Mouse (Mus musculus) midbrain, embryonic 10.5 days (tissue): ENCODE data around the gene Btaf1. TPM values are rescaled to one million over a fixed set of nuclear protein-coding genes. Genes with fewer than 3 reads are reported as not detected.
A peak's percentile ranks its signal among the peaks of the same experiment; 100 is the strongest.

ENCODE experiments used
- DNase-seq: peaks from one replicate; pipeline ENCODE4 v3.0.0-alpha.2; 2017; ENCODE audit warnings: low spot score
- H3K27ac ChIP-seq: fragments of 300-500 bp; sonication (generic); replicated peaks from 2 replicates; pipeline ENCODE4 v1.5.1; 2016; ENCODE audit warnings: mild to moderate bottlenecking
- H3K27me3 ChIP-seq: fragments of 300-500 bp; sonication (generic); 2 replicates; pipeline ENCODE4 v1.6.1; 2016; ENCODE audit warnings: low read depth, mild to moderate bottlenecking; ENCODE audit not compliant: poor library complexity, severe bottlenecking
- H3K36me3 ChIP-seq: fragments of 300-500 bp; sonication (generic); 2 replicates; pipeline ENCODE4 v1.6.1; 2016; ENCODE audit warnings: mild to moderate bottlenecking, moderate library complexity
- H3K4me1 ChIP-seq: fragments of 300-500 bp; sonication (generic); 2 replicates; pipeline ENCODE4 v1.6.1; 2016
- H3K4me3 ChIP-seq: fragments of 300-500 bp; sonication (generic); 2 replicates; pipeline ENCODE4 v1.5.1; 2016; ENCODE audit warnings: mild to moderate bottlenecking, moderate library complexity
- H3K9me3 ChIP-seq: fragments of 300-500 bp; sonication (generic); replicated peaks from 2 replicates; pipeline ENCODE4 v1.6.1; 2016; ENCODE audit warnings: mild to moderate bottlenecking
- WGBS: fragments of 180-500 bp; shearing (Covaris S2); methylation state at CpG from one replicate; pipeline ENCODE4 v1.1.7; 2016; 5-methylcytosine and 5-hydroxymethylcytosine counted together
- polyA plus RNA-seq: library from polyadenylated mRNA; unstranded; fragments of >200 nt; fragmentation: Nextera tagmentation; extraction: Ambion mirVana; gene quantifications from 2 replicates; pipeline ENCODE4 v1.2.1, GENCODE M21; 2016

The Btaf1 gene
- polyA plus RNA-seq, 1 experiment from 2014 or later, result 19.2 TPM

GRCm38 (mm10) chr19:37014173-37014939 is 88.5 kb downstream of the Btaf1 start:
- Histone ChIP-seq H3K36me3 (peaks cover 57% of the 10 kb centered on the region), H3K9me3 (peaks cover 12% of the 10 kb centered on the region), H3K27me3 (no peaks in the 10 kb centered on the region), H3K4me1 (peaks cover 14% of the 10 kb centered on the region), H3K4me3 (no peak overlapping the region), H3K27ac (no peak overlapping the region)
- WGBS, result 91% methylated on average over 8 of the region's 8 CpGs
- DNase-seq, result no peak

- Histone ChIP-seq H3K4me3 (no peak overlapping the region), H3K27me3 (no peaks in the 10 kb centered on the region), H3K4me1 (peaks cover 23% of the 10 kb centered on the region), H3K9me3 (peaks cover 12% of the 10 kb centered on the region), H3K36me3 (peaks cover 31% of the 10 kb centered on the region), H3K27ac (no peak overlapping the region)
- no peak for DNase-seq
- WGBS, result 95% methylated on average over 6 of the region's 6 CpGs
Measured at GRCm38 (mm10) chr19:37016890-37017289, 91.0 kb downstream of the Btaf1 start.

- H3K4me1 ChIP-seq, result peaks cover 29% of the 10 kb centered on the region
- H3K27me3 ChIP-seq, result no peaks in the 10 kb centered on the region
Measured at GRCm38 (mm10) chr19:37018411-37018810, 92.5 kb downstream of the Btaf1 start.

GRCm38 (mm10) chr19:37018931-37019330 is 93.1 kb downstream of the Btaf1 start:
- peaks cover 12% of the 10 kb centered on the region for H3K9me3 ChIP-seq
- H3K27ac ChIP-seq, result peak overlapping the region; percentile 75
- peak overlapping the region; percentile 57 for H3K4me3 ChIP-seq
- WGBS, result 60% methylated on average over 5 of the region's 5 CpGs
- no peaks in the 10 kb centered on the region for H3K27me3 ChIP-seq
- peaks cover 30% of the 10 kb centered on the region for H3K4me1 ChIP-seq
- peaks cover 11% of the 10 kb centered on the region for H3K36me3 ChIP-seq
- no peak for DNase-seq

More at GRCm38 (mm10) chr19:37018411-37018810, 92.5 kb downstream of the Btaf1 start:
- 2% methylated on average over 26 of the region's 26 CpGs for WGBS
- peaks cover 16% of the 10 kb centered on the region for H3K36me3 ChIP-seq
- peaks cover 12% of the 10 kb centered on the region for H3K9me3 ChIP-seq
- peak overlapping the region; percentile 75 for H3K27ac ChIP-seq
- peak; percentile 81 for DNase-seq
- H3K4me3 ChIP-seq, result peak overlapping the region; percentile 57

GRCm38 (mm10) chr19:37020531-37020930 is 94.7 kb downstream of the Btaf1 start:
- no peaks in the 10 kb centered on the region for H3K27me3 ChIP-seq
- DNase-seq, result no peak
- no peak overlapping the region for H3K27ac ChIP-seq
- H3K4me1 ChIP-seq, result peaks cover 38% of the 10 kb centered on the region
- H3K36me3 ChIP-seq, result no peaks in the 10 kb centered on the region
- 68% methylated on average over 5 of the region's 5 CpGs for WGBS
- peaks cover 11% of the 10 kb centered on the region for H3K9me3 ChIP-seq
- no peak overlapping the region for H3K4me3 ChIP-seq

- H3K36me3 ChIP-seq, result no peaks in the 10 kb centered on the region
- H3K4me1 ChIP-seq, result peaks cover 38% of the 10 kb centered on the region
- no peak overlapping the region for H3K27ac ChIP-seq
- H3K27me3 ChIP-seq, result no peaks in the 10 kb centered on the region
- 86% methylated on average over 11 of the region's 11 CpGs for WGBS
- DNase-seq, result no peak
- no peak overlapping the region for H3K4me3 ChIP-seq
- H3K9me3 ChIP-seq, result peaks cover 7% of the 10 kb centered on the region
Measured at GRCm38 (mm10) chr19:37020951-37021350, 95.1 kb downstream of the Btaf1 start.

DNA sequence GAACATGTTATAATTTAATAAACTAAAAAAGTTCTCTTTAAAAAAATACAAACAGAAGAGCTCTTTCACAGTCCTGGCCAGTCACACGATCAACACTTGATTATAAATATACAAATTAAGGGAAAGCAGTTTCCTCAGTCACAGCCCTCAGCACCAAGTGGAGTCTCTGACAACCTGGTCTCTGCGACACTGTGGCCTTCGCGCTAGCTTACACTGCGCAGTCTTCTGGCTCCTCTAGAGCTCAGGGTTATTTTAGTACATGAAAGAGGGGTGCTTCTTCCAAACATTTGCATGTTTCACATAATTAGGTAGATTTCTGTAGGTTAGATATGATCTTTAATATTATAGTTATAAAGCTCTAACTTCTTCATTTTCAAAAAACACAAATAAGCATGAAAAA is 96.3 kb downstream of the Btaf1 start:
- no peak for DNase-seq
- H3K4me1 ChIP-seq, result peaks cover 38% of the 10 kb centered on the region
- H3K9me3 ChIP-seq, result no peaks in the 10 kb centered on the region
- no peak overlapping the region for H3K27ac ChIP-seq
- 88% methylated on average over 5 of the region's 5 CpGs for WGBS
- H3K27me3 ChIP-seq, result no peaks in the 10 kb centered on the region
- no peak overlapping the region for H3K4me3 ChIP-seq
- no peaks in the 10 kb centered on the region for H3K36me3 ChIP-seq

- no peak overlapping the region for H3K27ac ChIP-seq
- WGBS, result 84% methylated on average over 13 of the region's 13 CpGs
- no peak overlapping the region for H3K4me3 ChIP-seq
- peaks cover 15% of the 10 kb centered on the region for H3K4me1 ChIP-seq
- H3K27me3 ChIP-seq, result no peaks in the 10 kb centered on the region
- H3K9me3 ChIP-seq, result no peaks in the 10 kb centered on the region
- DNase-seq, result no peak
- no peaks in the 10 kb centered on the region for H3K36me3 ChIP-seq
Measured at GRCm38 (mm10) chr19:37025839-37026319, 100.0 kb downstream of the Btaf1 start.

DNA sequence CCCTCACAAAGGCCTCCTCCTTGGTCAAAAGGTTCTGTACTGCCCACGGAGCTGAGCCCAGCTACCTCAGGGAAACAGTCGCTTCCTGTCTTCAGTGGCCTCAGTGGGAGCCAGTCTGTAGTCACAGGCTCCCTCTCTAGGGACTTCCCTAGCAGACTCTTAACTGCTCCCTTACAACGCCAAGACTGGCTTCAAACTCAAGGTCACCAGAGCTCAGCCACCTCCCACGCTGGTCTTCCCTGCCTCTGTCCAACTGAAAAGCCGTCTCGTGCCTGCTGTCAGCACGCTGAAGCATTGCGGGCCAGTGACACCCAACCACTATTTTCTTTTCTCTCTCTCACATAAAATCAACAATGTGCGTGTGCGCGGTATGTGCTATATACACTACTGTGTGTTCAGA is 100.5 kb downstream of the Btaf1 start:
- no peak for DNase-seq
- Histone ChIP-seq H3K4me3 (no peak overlapping the region), H3K4me1 (peaks cover 15% of the 10 kb centered on the region), H3K36me3 (no peaks in the 10 kb centered on the region), H3K27ac (no peak overlapping the region), H3K9me3 (no peaks in the 10 kb centered on the region), H3K27me3 (no peaks in the 10 kb centered on the region)
- WGBS, result 91% methylated on average over 11 of the region's 11 CpGs

DNA sequence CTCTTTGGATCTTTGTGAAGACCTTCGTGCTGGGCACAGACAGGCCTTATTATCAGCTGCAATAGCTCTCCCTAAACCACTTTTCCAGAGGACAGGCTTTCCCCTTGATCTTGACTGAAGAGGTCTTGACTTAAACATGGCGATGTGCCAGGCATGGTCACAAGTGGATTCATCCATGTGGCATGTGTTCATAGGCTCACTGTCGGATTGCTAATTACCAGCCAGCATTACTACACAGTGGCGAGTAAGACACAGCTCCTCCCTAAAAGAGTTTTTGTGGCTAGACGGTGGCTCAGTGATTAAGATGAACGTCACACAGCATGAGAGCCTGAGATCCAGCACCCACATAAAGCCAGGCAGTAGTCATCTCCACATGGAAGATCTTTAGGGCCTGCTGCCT is 103.9 kb downstream of the Btaf1 start:
- H3K36me3 ChIP-seq, result no peaks in the 10 kb centered on the region
- no peak for DNase-seq
- no peaks in the 10 kb centered on the region for H3K9me3 ChIP-seq
- no peaks in the 10 kb centered on the region for H3K27me3 ChIP-seq
- H3K27ac ChIP-seq, result no peak overlapping the region
- no peak overlapping the region for H3K4me3 ChIP-seq
- H3K4me1 ChIP-seq, result peaks cover 6% of the 10 kb centered on the region; the same call in 1 of the 2 replicates
- WGBS, result 90% methylated on average over 6 of the region's 6 CpGs

GRCm38 (mm10) chr19:37031446-37031845 is 105.6 kb downstream of the Btaf1 start:
- no peak overlapping the region for H3K4me3 ChIP-seq
- H3K9me3 ChIP-seq, result no peaks in the 10 kb centered on the region
- no peak overlapping the region for H3K27ac ChIP-seq
- H3K4me1 ChIP-seq, result no peaks in the 10 kb centered on the region
- DNase-seq, result no peak
- H3K27me3 ChIP-seq, result no peaks in the 10 kb centered on the region
- H3K36me3 ChIP-seq, result no peaks in the 10 kb centered on the region
- 90% methylated on average over 5 of the region's 5 CpGs for WGBS

DNA sequence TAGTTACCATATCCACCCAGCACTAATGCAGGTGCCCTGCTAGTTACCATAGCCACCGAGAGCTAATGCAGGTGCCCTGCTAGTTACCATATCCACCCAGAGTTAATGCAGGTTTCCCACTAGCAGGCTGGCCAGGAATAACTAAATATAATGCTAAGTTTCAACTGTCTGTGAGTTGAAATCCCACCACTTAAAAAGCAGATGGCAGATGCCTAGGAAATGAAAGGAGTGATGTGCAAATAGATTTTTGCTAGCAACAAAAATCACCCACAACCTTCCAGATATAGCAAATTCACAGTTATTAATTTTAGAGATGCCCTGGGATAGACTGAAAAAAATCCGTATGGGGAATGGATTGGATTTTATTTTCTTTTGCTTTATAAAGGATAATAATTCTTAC is 106.5 kb downstream of the Btaf1 start:
- WGBS, result 81% methylated on average over 2 of the region's 2 CpGs

GRCm38 (mm10) chr19:37040906-37041305 is 115.0 kb downstream of the Btaf1 start:
- Histone ChIP-seq H3K9me3 (no peaks in the 10 kb centered on the region), H3K4me1 (no peaks in the 10 kb centered on the region), H3K27ac (no peak overlapping the region), H3K27me3 (no peaks in the 10 kb centered on the region), H3K4me3 (no peak overlapping the region), H3K36me3 (no peaks in the 10 kb centered on the region)
- DNase-seq, result no peak

More for the DNA sequence above, 106.5 kb downstream of the Btaf1 start:
- DNase-seq, result no peak
- Histone ChIP-seq H3K4me3 (no peak overlapping the region), H3K9me3 (no peaks in the 10 kb centered on the region), H3K27ac (no peak overlapping the region), H3K4me1 (no peaks in the 10 kb centered on the region), H3K36me3 (no peaks in the 10 kb centered on the region), H3K27me3 (no peaks in the 10 kb centered on the region)
